Mouse (Mus musculus) limb, embryonic 11.5 days (tissue): Measurements from ENCODE around the gene Ccdc175. TPM values are rescaled to one million over a fixed set of nuclear protein-coding genes. Genes with fewer than 3 reads are reported as not detected.

Experiments used
- ATAC-seq: fragments of 200-750 bp; cut with Nextera tagmentation; 2 replicates; pipeline ENCODE4 v1.8.0; 2017; ENCODE audit warnings: low read depth; ENCODE audit not compliant: insufficient number of reproducible peaks, low FRiP score, low TSS enrichment
- DNase-seq: peaks from one replicate; pipeline ENCODE4 v3.0.0-alpha.2; 2015; ENCODE audit warnings: low spot score
- H3K27ac ChIP-seq: fragments of 300-500 bp; sonication (generic); replicated peaks from 2 replicates; pipeline ENCODE4 v1.5.1; 2014; ENCODE audit warnings: low read depth, mild to moderate bottlenecking, low read length
- H3K27me3 ChIP-seq: fragments of 300-500 bp; sonication (generic); 2 replicates; pipeline ENCODE4 v1.6.1; 2014; ENCODE audit warnings: mild to moderate bottlenecking, low read length, mixed read lengths; ENCODE audit not compliant: control insufficient read depth, insufficient read depth
- H3K36me3 ChIP-seq: fragments of 300-500 bp; sonication (generic); 2 replicates; pipeline ENCODE4 v1.6.1; 2014; ENCODE audit warnings: mild to moderate bottlenecking, low read length, moderate library complexity, mixed read lengths; ENCODE audit not compliant: control insufficient read depth, insufficient read depth
- H3K4me1 ChIP-seq: fragments of 300-500 bp; sonication (generic); 2 replicates; pipeline ENCODE4 v1.6.1; 2014; ENCODE audit warnings: low read length, mixed read lengths; ENCODE audit not compliant: control insufficient read depth, insufficient read depth
- H3K4me2 ChIP-seq: fragments of 300-500 bp; sonication (generic); 2 replicates; pipeline ENCODE4 v1.6.1; 2014; ENCODE audit warnings: low read depth, mild to moderate bottlenecking, moderate library complexity; ENCODE audit not compliant: severe bottlenecking
- H3K4me3 ChIP-seq: fragments of 300-500 bp; sonication (generic); 2 replicates; pipeline ENCODE4 v1.5.1; 2014; ENCODE audit warnings: low read depth, low read length
- H3K9ac ChIP-seq: fragments of 300-500 bp; sonication (generic); 2 replicates; pipeline ENCODE4 v1.6.1; 2014; ENCODE audit warnings: mild to moderate bottlenecking, low read length
- H3K9me3 ChIP-seq: fragments of 300-500 bp; sonication (generic); 2 replicates; pipeline ENCODE4 v1.6.1; 2016; ENCODE audit warnings: low read length; ENCODE audit not compliant: control insufficient read depth
- WGBS: fragments of 180-500 bp; shearing (Covaris S2); extraction: QIAGEN DNeasy Blood & Tissue Kit; methylation state at CpG from one replicate; pipeline ENCODE4 v1.1.7; 2014; 5-methylcytosine and 5-hydroxymethylcytosine counted together
- polyA plus RNA-seq: library from polyadenylated mRNA; unstranded; fragments of >200 nt; fragmentation: Nextera tagmentation; extraction: Ambion mirVana; gene quantifications from 2 replicates; pipeline ENCODE4 v1.2.1, GENCODE M21; 2014

The Ccdc175 gene
- polyA plus RNA-seq, 1 experiment from 2014 or later = not detected

- no peaks in the 10 kb centered on the region for H3K27me3 ChIP-seq
- no peak for DNase-seq
- no peak for ATAC-seq
Measured at GRCm38 (mm10) chr12:72213554-72213953, 28.7 kb upstream of the Ccdc175 start.

DNA sequence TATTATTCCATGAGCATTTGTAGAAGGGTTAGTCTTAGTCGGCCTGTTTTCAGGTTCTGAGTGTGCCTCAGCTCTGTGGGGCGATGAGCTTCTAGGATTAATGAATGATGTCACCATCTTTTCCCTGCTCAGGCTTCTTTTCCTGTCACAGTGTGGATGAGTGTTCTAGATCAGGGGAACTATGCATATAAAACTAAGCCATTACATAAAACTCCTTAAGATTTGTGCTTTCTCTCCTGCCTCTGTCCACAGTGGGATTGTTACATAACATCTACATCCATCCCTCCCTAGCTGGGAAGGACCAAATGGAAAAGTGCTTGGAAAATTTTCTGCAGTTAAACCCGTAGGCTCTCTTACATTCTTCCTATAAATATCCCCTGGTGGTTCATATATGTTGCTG is 16.0 kb upstream of the Ccdc175 start:
- Histone ChIP-seq H3K4me2 (no peak overlapping the region), H3K27ac (no peak overlapping the region), H3K4me1 (no peaks in the 10 kb centered on the region), H3K27me3 (no peaks in the 10 kb centered on the region), H3K9me3 (no peaks in the 10 kb centered on the region), H3K36me3 (no peaks in the 10 kb centered on the region), H3K4me3 (no peak overlapping the region), H3K9ac (no peak overlapping the region)
- ATAC-seq (no peak), DNase-seq (no peak)
- 91% methylated on average over 3 of the region's 3 CpGs for WGBS

More at GRCm38 (mm10) chr12:72213554-72213953, 28.7 kb upstream of the Ccdc175 start:
- Histone ChIP-seq H3K4me3 (no peak overlapping the region), H3K4me2 (no peak overlapping the region), H3K27ac (no peak overlapping the region), H3K36me3 (no peaks in the 10 kb centered on the region), H3K9me3 (no peaks in the 10 kb centered on the region), H3K4me1 (no peaks in the 10 kb centered on the region), H3K9ac (no peak overlapping the region)
- 36% methylated on average over 5 of the region's 5 CpGs for whole genome bisulfite sequencing

DNA sequence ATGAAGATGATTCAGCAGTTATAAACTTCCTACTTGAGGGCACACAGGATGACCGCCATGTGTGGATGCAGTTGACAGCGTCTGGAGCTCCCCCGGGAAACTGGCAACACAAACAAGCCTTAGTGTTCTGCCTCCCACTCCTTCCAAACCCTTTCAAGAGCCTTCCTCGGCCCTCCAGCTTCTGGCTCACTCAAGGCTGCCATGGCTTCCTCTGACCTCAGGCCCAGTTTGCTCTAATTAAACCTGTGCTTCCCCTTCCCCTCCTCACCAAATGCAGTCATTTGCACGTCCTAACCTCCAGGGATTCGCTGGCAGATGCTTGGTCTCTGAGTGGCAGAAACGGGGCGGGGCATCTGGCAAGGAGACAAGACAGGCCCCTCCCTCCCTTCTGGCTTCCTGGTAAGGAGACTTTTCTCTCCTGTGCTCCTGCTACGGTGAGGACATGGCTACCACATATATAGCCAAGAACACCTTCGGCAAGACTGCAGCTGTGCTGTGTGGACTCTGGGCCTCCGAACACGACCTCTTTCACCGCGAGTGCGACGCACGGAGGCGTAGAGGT is 13.2 kb upstream of the Ccdc175 start:
- H3K4me2 ChIP-seq = no peak overlapping the region
- no peak for ATAC-seq

GRCm38 (mm10) chr12:72197434-72197833 is 12.6 kb upstream of the Ccdc175 start:
- no peak overlapping the region for H3K9ac ChIP-seq
- H3K9me3 ChIP-seq = no peaks in the 10 kb centered on the region
- no peak overlapping the region for H3K27ac ChIP-seq
- no peaks in the 10 kb centered on the region for H3K4me1 ChIP-seq
- DNase-seq = no peak
- no peaks in the 10 kb centered on the region for H3K27me3 ChIP-seq
- H3K4me3 ChIP-seq = no peak overlapping the region
- H3K4me2 ChIP-seq = no peak overlapping the region
- ATAC-seq = no peak
- H3K36me3 ChIP-seq = no peaks in the 10 kb centered on the region
- 78% methylated on average over 7 of the region's 7 CpGs for WGBS

More for the DNA sequence above, 13.2 kb upstream of the Ccdc175 start:
- Histone ChIP-seq H3K4me1 (no peaks in the 10 kb centered on the region), H3K9me3 (no peaks in the 10 kb centered on the region), H3K4me3 (no peak overlapping the region), H3K27ac (no peak overlapping the region), H3K27me3 (no peaks in the 10 kb centered on the region), H3K36me3 (no peaks in the 10 kb centered on the region), H3K9ac (no peak overlapping the region)
- WGBS = 58% methylated on average over 18 of the region's 18 CpGs
- peak; percentile 32 for DNase-seq

DNA sequence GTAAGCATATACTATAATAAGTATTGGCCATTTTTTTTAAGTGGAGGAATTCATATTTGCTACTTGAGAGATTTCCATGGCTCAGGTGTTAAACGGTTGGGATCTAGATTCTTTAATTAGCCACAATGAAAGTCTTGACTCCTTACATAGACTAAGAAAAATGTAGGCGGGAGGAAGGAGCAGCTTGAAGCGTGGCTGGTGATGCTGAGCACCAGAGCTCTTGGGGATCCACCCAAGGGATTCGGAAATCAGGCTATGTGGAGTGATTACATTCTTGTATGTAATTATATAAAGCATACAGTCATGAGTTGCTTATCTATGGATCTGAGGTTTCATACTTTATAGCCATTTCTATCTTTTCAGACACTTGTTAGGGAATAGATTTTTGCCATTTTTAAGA is 5.3 kb downstream of the Ccdc175 start:
- Histone ChIP-seq H3K36me3 (no peaks in the 10 kb centered on the region), H3K9me3 (no peaks in the 10 kb centered on the region), H3K9ac (no peak overlapping the region), H3K4me2 (no peak overlapping the region), H3K27ac (no peak overlapping the region), H3K4me1 (no peaks in the 10 kb centered on the region), H3K4me3 (no peak overlapping the region), H3K27me3 (no peaks in the 10 kb centered on the region)
- DNase-seq (no peak), ATAC-seq (no peak)
- WGBS = 86% methylated on average over 4 of the region's 4 CpGs

DNA sequence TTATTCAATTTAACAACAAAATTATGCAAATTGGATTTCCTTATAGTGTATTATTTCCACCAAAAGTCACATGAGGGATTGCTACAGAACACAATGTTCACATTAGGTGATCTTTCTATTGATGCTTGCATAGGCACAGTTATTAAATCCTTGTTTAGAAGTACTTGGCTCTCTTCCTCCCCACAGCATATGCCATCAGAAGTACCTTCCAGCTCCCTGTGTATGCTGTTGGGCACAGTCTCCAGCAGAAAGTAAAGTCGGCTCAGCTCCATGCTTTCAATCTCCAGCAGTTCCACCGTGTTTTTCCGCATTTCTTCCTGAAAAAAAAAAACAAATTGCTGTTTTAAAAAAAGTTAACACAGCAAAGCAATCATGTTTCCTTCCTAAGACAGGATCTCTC is 6.5 kb downstream of the Ccdc175 start:
- no peak for ATAC-seq

GRCm38 (mm10) chr12:72158421-72158820 is 26.4 kb downstream of the Ccdc175 start:
- H3K27me3 ChIP-seq = no peaks in the 10 kb centered on the region
- H3K4me3 ChIP-seq = no peak overlapping the region
- no peak overlapping the region for H3K27ac ChIP-seq
- H3K9ac ChIP-seq = no peak overlapping the region
- WGBS = 82% methylated on average over 4 of the region's 4 CpGs
- no peak for DNase-seq
- no peaks in the 10 kb centered on the region for H3K9me3 ChIP-seq
- ATAC-seq = no peak
- H3K4me1 ChIP-seq = no peaks in the 10 kb centered on the region
- H3K36me3 ChIP-seq = no peaks in the 10 kb centered on the region
- no peak overlapping the region for H3K4me2 ChIP-seq

More for the DNA sequence above, 6.5 kb downstream of the Ccdc175 start:
- WGBS = 86% methylated on average over 3 of the region's 3 CpGs
- DNase-seq = no peak
- Histone ChIP-seq H3K4me3 (no peak overlapping the region), H3K4me1 (no peaks in the 10 kb centered on the region), H3K9ac (no peak overlapping the region), H3K4me2 (no peak overlapping the region), H3K36me3 (no peaks in the 10 kb centered on the region), H3K27me3 (no peaks in the 10 kb centered on the region), H3K27ac (no peak overlapping the region), H3K9me3 (no peaks in the 10 kb centered on the region)

- DNase-seq (no peak), ATAC-seq (no peak)
- no peaks in the 10 kb centered on the region for H3K27me3 ChIP-seq
- no peaks in the 10 kb centered on the region for H3K36me3 ChIP-seq
- no peak overlapping the region for H3K9ac ChIP-seq
- H3K27ac ChIP-seq = no peak overlapping the region
- WGBS = 90% methylated on average over 4 of the region's 4 CpGs
- H3K4me1 ChIP-seq = no peaks in the 10 kb centered on the region
- H3K4me3 ChIP-seq = no peak overlapping the region
- no peak overlapping the region for H3K4me2 ChIP-seq
- no peaks in the 10 kb centered on the region for H3K9me3 ChIP-seq
Measured at GRCm38 (mm10) chr12:72150786-72151185, 34.0 kb downstream of the Ccdc175 start.

DNA sequence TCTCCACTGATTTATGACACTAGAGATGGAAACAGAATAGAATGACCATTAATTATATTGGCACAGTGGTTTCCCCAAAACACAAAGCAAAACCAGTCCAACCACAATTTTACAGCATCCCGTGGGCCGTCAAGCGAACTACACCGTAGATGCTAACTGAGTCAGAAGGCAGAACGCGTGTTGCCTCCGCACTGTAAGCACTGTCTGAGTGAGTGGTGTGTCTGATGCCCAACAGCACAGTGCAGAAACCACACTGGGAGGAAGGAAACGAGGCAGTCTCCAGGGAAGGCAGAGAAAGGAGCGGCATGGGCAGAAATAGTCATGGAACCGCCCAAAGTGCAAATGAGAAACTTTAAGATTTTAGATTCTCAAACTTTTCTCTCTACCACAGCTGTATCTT is 55.6 kb downstream of the Ccdc175 start:
- H3K36me3 ChIP-seq = no peaks in the 10 kb centered on the region
- no peaks in the 10 kb centered on the region for H3K27me3 ChIP-seq
- no peak overlapping the region for H3K4me2 ChIP-seq
- H3K9me3 ChIP-seq = no peaks in the 10 kb centered on the region
- DNase-seq (no peak), ATAC-seq (no peak)
- H3K4me1 ChIP-seq = no peaks in the 10 kb centered on the region
- H3K4me3 ChIP-seq = no peak overlapping the region
- H3K9ac ChIP-seq = no peak overlapping the region
- H3K27ac ChIP-seq = no peak overlapping the region
- 90% methylated on average over 10 of the region's 10 CpGs for WGBS
